Mouse (Mus musculus) limb, embryonic 14.5 days (tissue): ENCODE measurements around the gene Mindy3. TPM values are rescaled to one million over a fixed set of nuclear protein-coding genes. Genes with fewer than 3 reads are reported as not detected.

Source experiments
- ATAC-seq: fragments of 200-750 bp; cut with Nextera tagmentation; 2 replicates; pipeline ENCODE4 v1.8.0; 2017; ENCODE audit warnings: low read depth, moderate number of reproducible peaks, moderate TSS enrichment; ENCODE audit not compliant: low FRiP score
- DNase-seq: peaks from one replicate; pipeline ENCODE4 v3.0.0-alpha.2; 2015; ENCODE audit warnings: low spot score
- H3K27ac ChIP-seq: fragments of 300-500 bp; sonication (generic); replicated peaks from 2 replicates; pipeline ENCODE4 v1.5.1; 2014; ENCODE audit warnings: low read depth, mild to moderate bottlenecking, low read length, moderate library complexity, mixed read lengths
- H3K27me3 ChIP-seq: fragments of 300-500 bp; sonication (generic); 2 replicates; pipeline ENCODE4 v1.6.1; 2014; ENCODE audit warnings: low read length, mixed read lengths; ENCODE audit not compliant: control insufficient read depth, insufficient read depth
- H3K36me3 ChIP-seq: fragments of 300-500 bp; sonication (generic); 2 replicates; pipeline ENCODE4 v1.6.1; 2014; ENCODE audit warnings: mild to moderate bottlenecking, low read length, moderate library complexity, mixed read lengths; ENCODE audit not compliant: control insufficient read depth, insufficient read depth
- H3K4me1 ChIP-seq: fragments of 300-500 bp; sonication (generic); 2 replicates; pipeline ENCODE4 v1.6.1; 2014; ENCODE audit warnings: antibody characterized with exemption, low read length, mixed read lengths; ENCODE audit not compliant: control insufficient read depth, insufficient read depth
- H3K4me2 ChIP-seq: fragments of 300-500 bp; sonication (generic); replicated peaks from 2 replicates; pipeline ENCODE4 v1.6.1; 2014; ENCODE audit warnings: low read depth, mild to moderate bottlenecking, low read length, moderate library complexity; ENCODE audit not compliant: severe bottlenecking
- H3K4me3 ChIP-seq: fragments of 300-500 bp; sonication (generic); replicated peaks from 2 replicates; pipeline ENCODE4 v1.5.1; 2014; ENCODE audit warnings: low read length
- H3K9ac ChIP-seq: fragments of 300-500 bp; sonication (generic); 2 replicates; pipeline ENCODE4 v1.6.1; 2014; ENCODE audit warnings: mild to moderate bottlenecking, low read depth, low read length, moderate library complexity; ENCODE audit not compliant: severe bottlenecking
- H3K9me3 ChIP-seq: fragments of 300-500 bp; sonication (generic); 2 replicates; pipeline ENCODE4 v1.6.1; 2016; ENCODE audit warnings: low read length; ENCODE audit not compliant: control insufficient read depth
- POLR2A ChIP-seq: fragments of 200-500 bp; IDR thresholded peaks from 2 replicates; pipeline ENCODE4 v1.8.0; 2012; ENCODE audit warnings: inconsistent platforms, mild to moderate bottlenecking, moderate library complexity, borderline replicate concordance; ENCODE audit not compliant: insufficient read depth, insufficient read length; ENCODE audit errors: extremely low read depth
- WGBS: fragments of 180-500 bp; shearing (Covaris S2); extraction: QIAGEN DNeasy Blood & Tissue Kit; methylation state at CpG from one replicate; pipeline ENCODE4 v1.1.7; 2014; 5-methylcytosine and 5-hydroxymethylcytosine counted together
- polyA plus RNA-seq, 2 experiments: library from polyadenylated mRNA; depleted of rRNA in 1 of 2; stranded (reverse) in 1 of 2; unstranded in 1 of 2; fragments of >200 nt; fragmentation: Nextera tagmentation in 1 of 2; extraction: Ambion mirVana in 1 of 2; gene quantifications; 2 replicates each; pipeline versions ENCODE4 v1.2.1 to v1.2.3; 2012 to 2014

Gene Mindy3
- polyA plus RNA-seq, 2 experiments, result 22.6 to 36.9 TPM

GRCm38 (mm10) chr2:12318715-12319114 is 100.6 kb downstream of the Mindy3 start:
- H3K4me2 ChIP-seq, result no peak overlapping the region
- no peak overlapping the region for H3K4me3 ChIP-seq
- H3K27me3 ChIP-seq, result no peaks in the 10 kb centered on the region
- WGBS, result 98% methylated on average over 3 of the region's 3 CpGs
- DNase-seq (no peak), ATAC-seq (no peak)
- H3K36me3 ChIP-seq, result no peaks in the 10 kb centered on the region
- no peak for TF ChIP-seq POLR2A
- H3K9ac ChIP-seq, result no peak overlapping the region
- H3K9me3 ChIP-seq, result no peaks in the 10 kb centered on the region
- H3K27ac ChIP-seq, result no peak overlapping the region
- peaks cover 7% of the 10 kb centered on the region; the same call in 1 of the 2 replicates for H3K4me1 ChIP-seq

DNA sequence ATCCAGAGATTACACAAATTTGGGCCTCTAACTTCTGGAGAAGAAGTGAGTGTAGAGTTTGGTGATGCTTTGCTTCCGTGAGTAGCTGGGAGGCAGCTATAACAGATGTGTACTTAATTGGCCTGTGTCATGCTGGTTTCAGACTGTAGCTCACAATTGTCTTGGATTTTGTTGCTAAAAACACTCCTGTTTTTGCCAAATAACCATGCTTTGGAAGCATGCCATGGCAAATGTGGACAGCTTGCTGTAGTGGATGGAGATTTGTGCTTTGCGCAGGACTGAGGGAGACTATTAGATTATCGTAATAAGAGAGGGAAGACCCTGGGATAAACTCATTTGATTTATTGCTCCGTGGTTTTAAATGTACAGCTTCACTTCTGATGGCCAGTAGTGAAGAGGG is 101.2 kb downstream of the Mindy3 start:
- Histone ChIP-seq H3K9me3 (no peaks in the 10 kb centered on the region), H3K27me3 (no peaks in the 10 kb centered on the region), H3K4me2 (no peak overlapping the region), H3K4me1 (peaks cover 7% of the 10 kb centered on the region; the same call in 1 of the 2 replicates), H3K36me3 (no peaks in the 10 kb centered on the region), H3K4me3 (no peak overlapping the region), H3K27ac (no peak overlapping the region), H3K9ac (no peak overlapping the region)
- TF ChIP-seq POLR2A, result no peak
- no peak for DNase-seq
- ATAC-seq, result no peak; the same call in 1 of the 2 replicates
- WGBS, result 70% methylated on average over 4 of the region's 4 CpGs

DNA sequence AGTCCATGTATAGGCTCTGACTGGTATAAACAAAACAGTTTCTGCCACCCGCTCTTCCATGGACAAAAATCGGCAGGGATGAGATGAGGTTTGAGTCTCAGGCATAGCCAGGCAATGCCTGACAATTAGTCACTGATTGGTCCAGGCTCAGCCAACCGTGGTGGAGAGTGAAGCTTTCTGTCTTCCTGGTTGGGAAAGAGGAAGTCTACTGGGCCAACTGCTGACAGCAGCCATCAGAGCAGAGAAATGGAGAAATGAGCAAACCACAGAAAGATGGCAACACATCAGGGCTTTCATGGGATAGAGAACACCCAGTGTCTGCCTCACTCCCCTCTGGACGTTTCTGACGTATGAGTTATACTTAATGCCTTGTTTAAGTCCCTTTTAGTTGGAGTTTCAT is 101.9 kb downstream of the Mindy3 start:
- Histone ChIP-seq H3K4me2 (no peak overlapping the region), H3K9ac (no peak overlapping the region), H3K27ac (no peak overlapping the region), H3K36me3 (no peaks in the 10 kb centered on the region), H3K4me1 (peaks cover 7% of the 10 kb centered on the region; the same call in 1 of the 2 replicates), H3K4me3 (no peak overlapping the region), H3K9me3 (no peaks in the 10 kb centered on the region), H3K27me3 (no peaks in the 10 kb centered on the region)
- DNase-seq, result no peak
- 80% methylated on average over 5 of the region's 5 CpGs for WGBS
- no peak for ATAC-seq
- no peak for TF ChIP-seq POLR2A

GRCm38 (mm10) chr2:12316361-12316760 is 102.9 kb downstream of the Mindy3 start:
- ATAC-seq, result no peak
- Histone ChIP-seq H3K9me3 (no peaks in the 10 kb centered on the region), H3K4me3 (no peak overlapping the region), H3K36me3 (no peaks in the 10 kb centered on the region), H3K4me1 (peaks cover 7% of the 10 kb centered on the region; the same call in 1 of the 2 replicates), H3K27ac (no peak overlapping the region), H3K27me3 (no peaks in the 10 kb centered on the region), H3K4me2 (no peak overlapping the region), H3K9ac (no peak overlapping the region)
- no peak for TF ChIP-seq POLR2A
- no peak for DNase-seq
- 28% methylated on average over 7 of the region's 7 CpGs for WGBS

DNA sequence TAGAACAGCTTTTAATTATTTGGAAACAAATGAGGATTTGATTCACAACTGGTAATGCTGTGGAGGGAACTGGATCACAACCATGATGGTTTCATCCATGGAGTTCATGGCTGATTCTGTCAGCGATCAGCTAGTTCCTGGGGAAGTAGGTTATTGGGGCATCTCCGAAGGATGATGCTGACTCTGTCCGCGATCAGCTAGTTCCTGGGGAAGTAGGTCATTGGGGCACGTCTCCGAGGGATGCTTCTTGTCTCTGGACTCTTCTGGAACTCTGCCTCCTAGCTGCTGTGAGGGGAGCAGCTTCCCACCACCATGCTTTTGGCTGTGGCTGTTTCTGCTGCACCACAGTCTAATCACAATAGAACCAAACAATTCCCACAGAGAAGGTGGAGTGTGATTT is 105.2 kb downstream of the Mindy3 start:
- WGBS, result 68% methylated on average over 6 of the region's 6 CpGs
- H3K4me1 ChIP-seq, result peaks cover 9% of the 10 kb centered on the region; the same call in 1 of the 2 replicates
- DNase-seq (no peak), ATAC-seq (no peak)
- H3K4me2 ChIP-seq, result no peak overlapping the region
- H3K4me3 ChIP-seq, result no peak overlapping the region
- H3K9me3 ChIP-seq, result no peaks in the 10 kb centered on the region
- no peak for TF ChIP-seq POLR2A
- no peak overlapping the region for H3K27ac ChIP-seq
- no peak overlapping the region for H3K9ac ChIP-seq
- no peaks in the 10 kb centered on the region for H3K36me3 ChIP-seq
- H3K27me3 ChIP-seq, result no peaks in the 10 kb centered on the region

DNA sequence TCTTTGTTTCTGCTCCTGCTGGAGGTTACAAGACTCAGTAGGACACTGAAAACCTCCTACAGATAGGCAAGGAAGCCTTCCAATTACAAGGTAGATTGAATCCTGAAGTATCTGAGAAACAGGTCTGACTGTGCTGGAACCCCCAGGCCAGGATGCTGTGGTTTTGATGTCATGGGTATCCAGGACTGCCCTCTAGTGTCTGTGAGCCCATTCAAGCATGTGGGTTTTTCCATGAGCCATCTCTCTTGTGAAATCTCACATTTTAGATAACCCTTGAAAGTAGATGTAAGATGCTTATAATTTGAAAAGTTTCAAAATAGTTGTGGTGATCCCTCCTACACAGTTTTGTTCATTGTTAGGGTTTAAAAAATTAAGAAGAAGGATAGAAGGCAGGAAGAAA is 110.8 kb downstream of the Mindy3 start:
- peaks cover 12% of the 10 kb centered on the region; the same call in 1 of the 2 replicates for H3K4me1 ChIP-seq
- H3K9ac ChIP-seq, result no peak overlapping the region
- no peak for DNase-seq
- no peak overlapping the region for H3K4me2 ChIP-seq
- H3K27ac ChIP-seq, result no peak overlapping the region
- no peak for TF ChIP-seq POLR2A
- no peak overlapping the region for H3K4me3 ChIP-seq
- ATAC-seq, result no peak
- H3K36me3 ChIP-seq, result no peaks in the 10 kb centered on the region
- H3K27me3 ChIP-seq, result no peaks in the 10 kb centered on the region
- no peaks in the 10 kb centered on the region for H3K9me3 ChIP-seq
